Mouse (Mus musculus): Measurements from ENCODE around the gene Gm10447. TPM values are rescaled to one million over a fixed set of nuclear protein-coding genes. Genes with fewer than 3 reads are reported as not detected.

The Gm10447 gene
- polyA plus RNA-seq, 1 experiment from 2014 or later, result 0.13 TPM

GRCm38 (mm10) chr11:53481088-53481730 is 24.3 kb upstream of the Gm10447 start:
- Histone ChIP-seq H3K36me3 (ENCODE audit: control insufficient read depth, insufficient read depth, low read length) (no peaks in the 10 kb centered on the region), H3K9me3 (ENCODE audit: control insufficient read depth, low read depth, low read length) (0 out of 2 replicates have a peak, but pooled peaks cover 3% of the 10 kb centered on the region), H3K9ac (replicated peaks; ENCODE audit: low read depth, low read length) (no peak overlapping the region), H3K27me3 (ENCODE audit: control insufficient read depth, insufficient read depth, low read length) (peaks cover 42% of the 10 kb centered on the region), H3K4me3 (ENCODE audit: low read depth, low read length) (no peak overlapping the region), H3K27ac (ENCODE audit: low read length) (no peak overlapping the region), H3K4me2 (replicated peaks; ENCODE audit: low read depth, low read length) (no peak overlapping the region), H3K4me1 (ENCODE audit: control insufficient read depth, insufficient read depth, low read length) (0 out of 2 replicates have a peak, but pooled peaks cover 6% of the 10 kb centered on the region)
- WGBS, result 69% methylated on average over 4 of the region's 4 CpGs
- no peak; the same call in 1 of the 2 replicates for ATAC-seq (ENCODE audit: insufficient number of reproducible peaks, insufficient read depth, low FRiP score, low read depth)

- H3K27me3 ChIP-seq (ENCODE audit: control insufficient read depth, insufficient read depth, low read length), result peaks cover 49% of the 10 kb centered on the region
- H3K9me3 ChIP-seq (ENCODE audit: control insufficient read depth, low read depth, low read length), result 0 out of 2 replicates have a peak, but pooled peaks cover 3% of the 10 kb centered on the region
- no peak within 1 kb of the TSS for H3K9ac ChIP-seq (replicated peaks; ENCODE audit: low read depth, low read length)
- H3K27ac ChIP-seq (ENCODE audit: low read length), result no peak within 1 kb of the TSS
- H3K4me3 ChIP-seq (ENCODE audit: low read depth, low read length), result peak within 1 kb of the TSS; percentile 29
- peak; percentile 56; the same call in 1 of the 2 replicates for ATAC-seq (ENCODE audit: insufficient number of reproducible peaks, insufficient read depth, low FRiP score, low read depth)
- peak within 1 kb of the TSS; percentile 69 for H3K4me2 ChIP-seq (replicated peaks; ENCODE audit: low read depth, low read length)
- 4% methylated on average over 40 of the region's 40 CpGs for WGBS
- H3K4me1 ChIP-seq (ENCODE audit: control insufficient read depth, insufficient read depth, low read length), result 0 out of 2 replicates have a peak, but pooled peaks cover 6% of the 10 kb centered on the region
- H3K36me3 ChIP-seq (ENCODE audit: control insufficient read depth, insufficient read depth, low read length), result no peaks in the 10 kb centered on the region
These were observed 22.9 kb upstream of the Gm10447 start, which contains the start of the genes Gm9945 and Sowaha for GRCm38 (mm10) chr11:53479783-53480301. Gene Gm9945, plus strand, starts transcription at chr11:53480166. Gene Sowaha, minus strand, starts transcription at chr11:53480274.

- Histone ChIP-seq H3K27ac (ENCODE audit: low read length) (no peak overlapping the region), H3K9me3 (ENCODE audit: control insufficient read depth, low read depth, low read length) (0 out of 2 replicates have a peak, but pooled peaks cover 3% of the 10 kb centered on the region), H3K9ac (replicated peaks; ENCODE audit: low read depth, low read length) (no peak overlapping the region), H3K4me2 (replicated peaks; ENCODE audit: low read depth, low read length) (peak overlapping the region; percentile 69), H3K36me3 (ENCODE audit: control insufficient read depth, insufficient read depth, low read length) (no peaks in the 10 kb centered on the region), H3K4me1 (ENCODE audit: control insufficient read depth, insufficient read depth, low read length) (0 out of 2 replicates have a peak, but pooled peaks cover 6% of the 10 kb centered on the region), H3K27me3 (ENCODE audit: control insufficient read depth, insufficient read depth, low read length) (peaks cover 53% of the 10 kb centered on the region), H3K4me3 (ENCODE audit: low read depth, low read length) (peak overlapping the region; percentile 29)
- 2% methylated on average over 62 of the region's 62 CpGs for WGBS
- ATAC-seq (ENCODE audit: insufficient number of reproducible peaks, insufficient read depth, low FRiP score, low read depth), result no peak
These were observed 22.4 kb upstream of the Gm10447 start for GRCm38 (mm10) chr11:53479171-53479782.

- 4% methylated on average over 79 of the region's 79 CpGs for WGBS
- Histone ChIP-seq H3K9ac (replicated peaks; ENCODE audit: low read depth, low read length) (no peak overlapping the region), H3K4me1 (ENCODE audit: control insufficient read depth, insufficient read depth, low read length) (0 out of 2 replicates have a peak, but pooled peaks cover 6% of the 10 kb centered on the region), H3K36me3 (ENCODE audit: control insufficient read depth, insufficient read depth, low read length) (no peaks in the 10 kb centered on the region), H3K27ac (ENCODE audit: low read length) (no peak overlapping the region), H3K27me3 (ENCODE audit: control insufficient read depth, insufficient read depth, low read length) (peaks cover 53% of the 10 kb centered on the region), H3K4me2 (replicated peaks; ENCODE audit: low read depth, low read length) (peak overlapping the region; percentile 69), H3K4me3 (ENCODE audit: low read depth, low read length) (peak overlapping the region; percentile 29), H3K9me3 (ENCODE audit: control insufficient read depth, low read depth, low read length) (0 out of 2 replicates have a peak, but pooled peaks cover 3% of the 10 kb centered on the region)
- ATAC-seq (ENCODE audit: insufficient number of reproducible peaks, insufficient read depth, low FRiP score, low read depth), result no peak
These were observed 21.7 kb upstream of the Gm10447 start for GRCm38 (mm10) chr11:53478383-53479170.

GRCm38 (mm10) chr11:53477833-53478232 is 20.9 kb upstream of the Gm10447 start:
- Histone ChIP-seq H3K4me2 (replicated peaks; ENCODE audit: low read depth, low read length) (no peak overlapping the region), H3K27me3 (ENCODE audit: control insufficient read depth, insufficient read depth, low read length) (peaks cover 53% of the 10 kb centered on the region), H3K4me1 (ENCODE audit: control insufficient read depth, insufficient read depth, low read length) (0 out of 2 replicates have a peak, but pooled peaks cover 6% of the 10 kb centered on the region), H3K27ac (ENCODE audit: low read length) (no peak overlapping the region), H3K9ac (replicated peaks; ENCODE audit: low read depth, low read length) (no peak overlapping the region), H3K9me3 (ENCODE audit: control insufficient read depth, low read depth, low read length) (0 out of 2 replicates have a peak, but pooled peaks cover 3% of the 10 kb centered on the region), H3K36me3 (ENCODE audit: control insufficient read depth, insufficient read depth, low read length) (no peaks in the 10 kb centered on the region), H3K4me3 (ENCODE audit: low read depth, low read length) (no peak overlapping the region)
- 50% methylated on average over 7 of the region's 7 CpGs for WGBS
- no peak for ATAC-seq (ENCODE audit: insufficient number of reproducible peaks, insufficient read depth, low FRiP score, low read depth)

- Histone ChIP-seq H3K9ac (replicated peaks; ENCODE audit: low read depth, low read length) (no peak overlapping the region), H3K27ac (ENCODE audit: low read length) (no peak overlapping the region), H3K4me3 (ENCODE audit: low read depth, low read length) (no peak overlapping the region), H3K9me3 (ENCODE audit: control insufficient read depth, low read depth, low read length) (0 out of 2 replicates have a peak, but pooled peaks cover 3% of the 10 kb centered on the region), H3K4me2 (replicated peaks; ENCODE audit: low read depth, low read length) (no peak overlapping the region), H3K4me1 (ENCODE audit: control insufficient read depth, insufficient read depth, low read length) (0 out of 2 replicates have a peak, but pooled peaks cover 8% of the 10 kb centered on the region), H3K36me3 (ENCODE audit: control insufficient read depth, insufficient read depth, low read length) (no peaks in the 10 kb centered on the region), H3K27me3 (ENCODE audit: control insufficient read depth, insufficient read depth, low read length) (peaks cover 49% of the 10 kb centered on the region)
- 36% methylated on average over 8 of the region's 8 CpGs for WGBS
- no peak for ATAC-seq (ENCODE audit: insufficient number of reproducible peaks, insufficient read depth, low FRiP score, low read depth)
These were observed 18.7 kb upstream of the Gm10447 start for GRCm38 (mm10) chr11:53475620-53476019.

GRCm38 (mm10) chr11:53472709-53473108 is 15.8 kb upstream of the Gm10447 start:
- peaks cover 33% of the 10 kb centered on the region for H3K27me3 ChIP-seq (ENCODE audit: control insufficient read depth, insufficient read depth, low read length)
- no peak for ATAC-seq (ENCODE audit: insufficient number of reproducible peaks, insufficient read depth, low FRiP score, low read depth)
- H3K4me1 ChIP-seq (ENCODE audit: control insufficient read depth, insufficient read depth, low read length), result peaks cover 8% of the 10 kb centered on the region; the same call in 1 of the 2 replicates
- WGBS, result 70% methylated on average over 3 of the region's 3 CpGs
- H3K4me3 ChIP-seq (ENCODE audit: low read depth, low read length), result no peak overlapping the region
- H3K4me2 ChIP-seq (replicated peaks; ENCODE audit: low read depth, low read length), result no peak overlapping the region
- no peaks in the 10 kb centered on the region for H3K36me3 ChIP-seq (ENCODE audit: control insufficient read depth, insufficient read depth, low read length)
- H3K27ac ChIP-seq (ENCODE audit: low read length), result no peak overlapping the region
- no peaks in the 10 kb centered on the region for H3K9me3 ChIP-seq (ENCODE audit: control insufficient read depth, low read depth, low read length)
- H3K9ac ChIP-seq (replicated peaks; ENCODE audit: low read depth, low read length), result no peak overlapping the region

All from stomach, embryonic 14.5 days (tissue).